ENCODE assay signal across 14 mouse cellular contexts in the genomic region with DNA sequence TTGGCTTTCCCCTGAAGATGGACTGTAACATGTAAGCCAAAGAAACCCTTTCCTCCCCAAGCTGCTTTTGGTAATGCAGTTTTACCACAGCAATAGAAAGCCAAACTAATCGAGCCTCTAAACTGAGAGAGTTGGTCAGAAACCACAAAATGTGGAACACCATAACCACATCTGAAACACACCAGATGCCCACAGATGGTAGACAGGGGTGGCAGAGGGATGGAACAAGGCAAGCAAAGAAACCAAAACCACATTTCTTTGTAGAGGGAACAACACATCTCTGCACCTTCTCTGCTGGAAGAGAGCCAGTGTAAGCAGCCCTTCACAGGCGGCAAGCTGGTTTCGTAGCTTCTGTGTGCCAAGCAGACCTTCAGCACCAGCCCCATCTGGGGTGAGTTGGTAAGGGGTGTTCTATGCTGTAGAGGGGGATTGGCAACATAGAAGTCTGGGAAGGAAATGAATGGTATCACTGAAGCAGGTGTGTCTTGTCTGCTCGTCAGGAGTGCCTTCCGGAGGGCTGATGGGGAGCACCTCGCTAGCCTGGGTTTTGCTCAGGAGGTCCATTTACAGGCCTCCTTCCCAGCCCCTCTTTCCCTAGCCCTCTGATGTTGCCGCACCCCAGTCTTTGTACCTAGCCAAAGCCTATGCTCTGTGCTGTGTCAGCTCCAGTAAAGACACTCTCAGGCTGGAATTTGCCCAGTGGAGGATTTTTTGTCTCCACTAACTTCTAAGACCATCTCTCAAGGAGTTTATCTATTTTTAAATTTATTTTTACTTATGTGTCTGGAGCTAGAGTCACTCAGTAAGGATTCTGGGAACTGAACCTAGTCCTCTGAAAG. TPM values are rescaled to one million over a fixed set of nuclear protein-coding genes. Genes with fewer than 3 reads are reported as not detected.
DNase-seq lines count a peak whose midpoint lies in the region; ATAC-seq and TF ChIP-seq lines count a peak whose summit lies in the region.
"Had no signal": no experiment of that assay in that cellular context is flagged by ENCODE, and none has a peak within 500 bp of the region (broad histone marks: within the 10 kb centered on the region; RNA-seq: fewer than 3 reads in every experiment).

No protein-coding gene starts in this region.

- H3K27me3 ChIP-seq in kidney, embryonic 16.5 days (ENCODE audit: insufficient read depth, low read length) = no peaks in the 10 kb centered on the region
- H3K27me3 ChIP-seq: forebrain, embryonic 15.5 days; hindbrain, embryonic 13.5 days; Patski; stomach, embryonic 15.5 days had no signal

- no peak for TF ChIP-seq POLR2A in brain, embryonic 14.5 days (IDR thresholded peaks at IDR 0.05; ENCODE audit: borderline replicate concordance, extremely low read depth, insufficient read depth, insufficient read length, poor library complexity, severe bottlenecking)

- H3K9me3 ChIP-seq in kidney, embryonic 16.5 days (ENCODE audit: low read length) = no peaks in the 10 kb centered on the region
- H3K9me3 ChIP-seq: forebrain, embryonic 15.5 days; hindbrain, embryonic 13.5 days; stomach, embryonic 15.5 days had no signal

- DNase-seq in kidney, postnatal 14 days = peak; percentile 42
- DNase-seq in brain, embryonic 14.5 days (ENCODE audit: low read depth) = peak; percentile 31
- DNase-seq in lung, postnatal 25 days (ENCODE audit: low spot score) = peak; percentile 66
- DNase-seq in thymus, postnatal 4 days = peak; percentile 22
- no peak for DNase-seq in spleen, adult 12 weeks (ENCODE audit: low spot score)
- DNase-seq in c-Kit-positive CD71-positive TER-119-positive erythroid progenitor cells, embryonic 14.5 days (ENCODE audit: low spot score) = no peak
- DNase-seq: adrenal gland, postnatal 36 days; retina, postnatal 1 day had no signal

- ATAC-seq in kidney, embryonic 16.5 days (ENCODE audit: low FRiP score, low TSS enrichment) = no peak
- ATAC-seq: forebrain, embryonic 15.5 days; Patski had no signal

- WGBS in kidney, embryonic 16.5 days = 76% methylated on average over 7 of the region's 7 CpGs

- H3K36me3 ChIP-seq in kidney, embryonic 16.5 days (ENCODE audit: insufficient read depth, low read length) = no peaks in the 10 kb centered on the region
- H3K36me3 ChIP-seq: forebrain, embryonic 15.5 days; hindbrain, embryonic 13.5 days; stomach, embryonic 15.5 days had no signal

- H3K27ac ChIP-seq in kidney, embryonic 16.5 days (ENCODE audit: low read length) = no peak overlapping the region
- H3K27ac ChIP-seq: forebrain, embryonic 15.5 days; hindbrain, embryonic 13.5 days; stomach, embryonic 15.5 days had no signal

- no peak overlapping the region for H3K4me3 ChIP-seq in kidney, embryonic 16.5 days (ENCODE audit: low read length)
- H3K4me3 ChIP-seq: forebrain, embryonic 15.5 days; hindbrain, embryonic 13.5 days; stomach, embryonic 15.5 days had no signal

- H3K4me2 ChIP-seq in kidney, embryonic 16.5 days (replicated peaks; ENCODE audit: low read depth, low read length) = no peak overlapping the region
- H3K4me2 ChIP-seq: forebrain, embryonic 15.5 days; hindbrain, embryonic 13.5 days; liver, embryonic 11.5 days; stomach, embryonic 15.5 days had no signal

- no peak for TF ChIP-seq CTCF in brain, embryonic 14.5 days (IDR thresholded peaks at IDR 0.05; ENCODE audit: borderline replicate concordance, extremely low read depth, insufficient read depth, insufficient read length)

- no peak overlapping the region for H3K9ac ChIP-seq in kidney, embryonic 16.5 days (replicated peaks; ENCODE audit: low read length)
- H3K9ac ChIP-seq: forebrain, embryonic 15.5 days; hindbrain, embryonic 13.5 days; stomach, embryonic 15.5 days had no signal

- peaks cover 12% of the 10 kb centered on the region for H3K4me1 ChIP-seq in kidney, embryonic 16.5 days (ENCODE audit: insufficient read depth, low read length)
- H3K4me1 ChIP-seq: forebrain, embryonic 15.5 days; hindbrain, embryonic 13.5 days had no signal

RNA-seq across cellular contexts. Expression of a gene that starts 16.7 kb away (rescaled TPM):
- polyA plus RNA-seq in kidney, embryonic 16.5 days (2015; fragmentation: Nextera tagmentation; extraction: Ambion mirVana) = 88.7 and 105 TPM in 2 replicates
- 9.7 and 10.6 TPM in 2 replicates for polyA plus RNA-seq in brain, embryonic 14.5 days (2012; rRNA removed)

RNA-seq across cellular contexts. Expression of a gene that starts 29.4 kb away (rescaled TPM):
- polyA plus RNA-seq in kidney, embryonic 16.5 days (2015; fragmentation: Nextera tagmentation; extraction: Ambion mirVana) = 341 and 366 TPM in 2 replicates
- 353 and 477 TPM in 2 replicates for polyA plus RNA-seq in brain, embryonic 14.5 days (2012; rRNA removed)

RNA-seq across cellular contexts. Expression of a gene that starts 37.8 kb away (rescaled TPM):
- polyA plus RNA-seq in kidney, embryonic 16.5 days (2015; fragmentation: Nextera tagmentation; extraction: Ambion mirVana) = 10.0 and 10.5 TPM in 2 replicates
- polyA plus RNA-seq in brain, embryonic 14.5 days (2012; rRNA removed) = 26.1 and 29.6 TPM in 2 replicates

RNA-seq across cellular contexts. Expression of a gene that starts 58.4 kb away (rescaled TPM):
- 25.0 and 30.3 TPM in 2 replicates for polyA plus RNA-seq in kidney, embryonic 16.5 days (2015; fragmentation: Nextera tagmentation; extraction: Ambion mirVana)
- polyA plus RNA-seq in brain, embryonic 14.5 days (2012; rRNA removed) = 53.9 and 59.5 TPM in 2 replicates

Comparison
In these comparisons a context has a peak if more than half of its experiments do, and no peak if none do; other contexts are left out.
1. DNase-seq: peak in kidney, postnatal 14 days (single experiment), brain, embryonic 14.5 days (single experiment), lung, postnatal 25 days (single experiment) and thymus, postnatal 4 days (single experiment); none in spleen, adult 12 weeks (single experiment) and c-Kit-positive CD71-positive TER-119-positive erythroid progenitor cells, embryonic 14.5 days (single experiment).